Mouse (Mus musculus) hindbrain, embryonic 10.5 days (tissue): ENCODE measurements around the gene Rs1. TPM values are rescaled to one million over a fixed set of nuclear protein-coding genes. Genes with fewer than 3 reads are reported as not detected.

ENCODE experiments used
- polyA plus RNA-seq: library from polyadenylated mRNA; unstranded; fragments of >200 nt; fragmentation: Nextera tagmentation; extraction: Ambion mirVana; gene quantifications from 2 replicates; pipeline ENCODE4 v1.2.1, GENCODE M21; 2016

Rs1 gene
- polyA plus RNA-seq, 1 experiment from 2014 or later, result not detected

Other genes with a start within 250 kb of the Rs1 start
- not detected in 2 replicates for gene Ppef1, start 32.2 kb upstream of the Rs1 start, polyA plus RNA-seq
- 0.14 and 0.15 TPM in 2 replicates for gene Gja6, start 139.0 kb downstream of the Rs1 start, polyA plus RNA-seq
- gene Cdkl5, start 226.7 kb downstream of the Rs1 start, polyA plus RNA-seq, result 2.2 and 2.3 TPM in 2 replicates